Mouse (Mus musculus) intestine, embryonic 14.5 days (tissue): ENCODE measurements around the gene Pdgfd. TPM values are rescaled to one million over a fixed set of nuclear protein-coding genes. Genes with fewer than 3 reads are reported as not detected.

Source experiments
- ATAC-seq: fragments of 200-750 bp; cut with Nextera tagmentation; replicated peaks from 2 replicates; pipeline ENCODE4 v1.8.0; 2017; ENCODE audit warnings: low read depth, moderate number of reproducible peaks, moderate TSS enrichment, moderate library complexity; ENCODE audit not compliant: low FRiP score, low TSS enrichment
- DNase-seq: peaks from one replicate; pipeline ENCODE4 v3.0.0-alpha.2; 2018; ENCODE audit warnings: low spot score
- H3K27ac ChIP-seq: fragments of 300-500 bp; sonication (generic); 2 replicates; pipeline ENCODE4 v1.5.1; 2014; ENCODE audit warnings: low read depth, mild to moderate bottlenecking, control low read depth
- H3K27me3 ChIP-seq: fragments of 300-500 bp; sonication (generic); replicated peaks from 2 replicates; pipeline ENCODE4 v1.6.1; 2014; ENCODE audit warnings: low read length, control low read depth; ENCODE audit not compliant: control insufficient read depth, insufficient read depth
- H3K36me3 ChIP-seq: fragments of 300-500 bp; sonication (generic); 2 replicates; pipeline ENCODE4 v1.6.1; 2014; ENCODE audit warnings: low read length, control low read depth; ENCODE audit not compliant: control insufficient read depth, insufficient read depth
- H3K4me1 ChIP-seq: fragments of 300-500 bp; sonication (generic); replicated peaks from 2 replicates; pipeline ENCODE4 v1.6.1; 2014; ENCODE audit warnings: low read length, control low read depth, mixed read lengths; ENCODE audit not compliant: control insufficient read depth, insufficient read depth
- H3K4me2 ChIP-seq: fragments of 300-500 bp; sonication (generic); 2 replicates; pipeline ENCODE4 v1.6.1; 2014; ENCODE audit warnings: low read length
- H3K4me3 ChIP-seq: fragments of 300-500 bp; sonication (generic); 2 replicates; pipeline ENCODE4 v1.5.1; 2014; ENCODE audit warnings: low read depth, low read length, control low read depth, mixed read lengths
- H3K9ac ChIP-seq: fragments of 300-500 bp; sonication (generic); 2 replicates; pipeline ENCODE4 v1.6.1; 2014; ENCODE audit warnings: mild to moderate bottlenecking, low read length
- H3K9me3 ChIP-seq: fragments of 300-500 bp; sonication (generic); 2 replicates; pipeline ENCODE4 v1.6.1; 2016; ENCODE audit warnings: low read length, control low read depth; ENCODE audit not compliant: control insufficient read depth
- WGBS: fragments of 180-500 bp; shearing (Covaris S2); extraction: QIAGEN DNeasy Blood & Tissue Kit; methylation state at CpG from one replicate; pipeline ENCODE4 v1.1.7; 2014; 5-methylcytosine and 5-hydroxymethylcytosine counted together
- polyA plus RNA-seq: library from polyadenylated mRNA; unstranded; fragments of >200 nt; fragmentation: Nextera tagmentation; extraction: Ambion mirVana; gene quantifications from 2 replicates; pipeline ENCODE4 v1.2.1, GENCODE M21; 2014

Gene Pdgfd
- polyA plus RNA-seq, 1 experiment from 2014 or later, result 7.9 TPM

DNA sequence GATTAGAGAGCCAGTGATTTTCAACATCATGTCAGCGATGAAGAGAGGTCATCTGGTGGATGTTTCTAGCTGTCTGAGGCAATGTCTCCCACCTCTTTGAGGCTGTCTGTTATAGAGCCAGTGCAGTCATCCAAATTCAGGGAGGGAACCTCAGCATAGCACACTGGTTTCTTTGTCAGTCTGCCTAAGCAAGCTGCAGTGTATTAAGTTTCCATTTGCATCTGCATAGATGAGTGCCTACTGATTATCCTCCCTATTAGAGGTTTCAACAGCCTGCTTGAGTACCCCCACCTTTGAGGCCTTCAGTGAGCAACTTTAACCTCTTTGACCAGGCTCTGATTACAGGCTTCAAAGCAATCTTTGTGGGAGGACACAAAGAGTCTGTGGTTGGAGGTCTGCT, 118.4 kb downstream of the Pdgfd start:
- Histone ChIP-seq H3K4me2 (no peak overlapping the region), H3K36me3 (no peaks in the 10 kb centered on the region), H3K9ac (no peak overlapping the region), H3K9me3 (no peaks in the 10 kb centered on the region), H3K4me3 (no peak overlapping the region), H3K4me1 (no peaks in the 10 kb centered on the region), H3K27ac (no peak overlapping the region), H3K27me3 (no peaks in the 10 kb centered on the region)
- 59% methylated on average over 1 of the region's 1 CpGs for WGBS
- no peak for DNase-seq
- no peak for ATAC-seq

GRCm38 (mm10) chr9:6289211-6289696, 120.9 kb downstream of the Pdgfd start:
- Histone ChIP-seq H3K4me3 (no peak overlapping the region), H3K9ac (no peak overlapping the region), H3K27ac (no peak overlapping the region), H3K4me1 (no peaks in the 10 kb centered on the region), H3K36me3 (no peaks in the 10 kb centered on the region), H3K27me3 (no peaks in the 10 kb centered on the region), H3K9me3 (no peaks in the 10 kb centered on the region), H3K4me2 (no peak overlapping the region)
- no peak for ATAC-seq
- DNase-seq, result no peak
- WGBS, result 30% methylated on average over 2 of the region's 2 CpGs

GRCm38 (mm10) chr9:6298547-6298946, 130.2 kb downstream of the Pdgfd start:
- no peaks in the 10 kb centered on the region for H3K27me3 ChIP-seq
- no peaks in the 10 kb centered on the region for H3K4me1 ChIP-seq
- no peaks in the 10 kb centered on the region for H3K36me3 ChIP-seq
- no peak overlapping the region for H3K27ac ChIP-seq
- no peak overlapping the region for H3K9ac ChIP-seq
- DNase-seq (no peak), ATAC-seq (no peak)
- H3K9me3 ChIP-seq, result no peaks in the 10 kb centered on the region
- 76% methylated on average over 2 of the region's 2 CpGs for WGBS
- H3K4me3 ChIP-seq, result no peak overlapping the region
- H3K4me2 ChIP-seq, result no peak overlapping the region

DNA sequence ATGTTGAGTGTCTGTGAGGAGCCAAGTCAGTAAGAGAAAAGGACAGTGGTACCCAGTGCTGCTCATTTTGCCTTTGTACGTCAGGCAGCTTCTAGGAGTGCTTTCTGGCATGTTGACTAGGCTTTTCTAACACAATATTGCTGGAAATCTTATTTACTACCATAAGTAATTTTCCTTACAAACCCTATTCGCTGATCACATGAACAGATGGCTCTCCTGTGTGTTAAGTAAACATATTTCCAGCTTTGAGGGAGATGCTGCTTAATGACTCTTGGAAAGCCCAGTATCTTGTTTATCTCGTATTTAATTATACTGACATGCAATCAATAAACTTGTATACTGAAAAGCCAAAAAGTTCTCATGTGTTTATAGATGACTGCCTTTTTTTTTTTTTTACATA, 133.7 kb downstream of the Pdgfd start:
- Histone ChIP-seq H3K9me3 (no peaks in the 10 kb centered on the region), H3K27ac (no peak overlapping the region), H3K9ac (no peak overlapping the region), H3K27me3 (no peaks in the 10 kb centered on the region), H3K36me3 (no peaks in the 10 kb centered on the region), H3K4me3 (no peak overlapping the region), H3K4me1 (no peaks in the 10 kb centered on the region), H3K4me2 (no peak overlapping the region)
- DNase-seq, result no peak
- WGBS, result 69% methylated on average over 3 of the region's 3 CpGs
- no peak for ATAC-seq

DNA sequence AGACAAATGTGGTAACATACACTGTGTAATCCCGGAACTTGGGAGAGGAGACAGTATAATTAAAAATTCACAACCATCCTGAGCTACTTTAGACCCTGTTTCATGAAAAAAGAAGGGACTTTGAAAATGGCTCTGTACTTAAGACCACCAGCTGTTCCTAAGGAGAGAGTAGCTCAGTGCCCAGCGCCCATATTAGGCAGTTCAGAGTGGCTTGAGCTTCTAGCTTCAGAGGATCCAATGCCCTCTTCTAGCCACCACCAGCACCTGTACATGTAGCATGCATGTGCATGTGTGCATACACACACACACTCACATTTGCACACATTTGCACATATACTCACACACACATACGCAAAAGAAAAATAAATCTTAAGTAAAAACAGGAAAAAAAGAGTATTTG, 136.2 kb downstream of the Pdgfd start:
- no peaks in the 10 kb centered on the region for H3K9me3 ChIP-seq
- no peak for DNase-seq
- no peak overlapping the region for H3K4me3 ChIP-seq
- no peaks in the 10 kb centered on the region for H3K27me3 ChIP-seq
- H3K4me1 ChIP-seq, result no peaks in the 10 kb centered on the region
- H3K9ac ChIP-seq, result no peak overlapping the region
- no peaks in the 10 kb centered on the region for H3K36me3 ChIP-seq
- no peak overlapping the region for H3K27ac ChIP-seq
- H3K4me2 ChIP-seq, result no peak overlapping the region
- 91% methylated on average over 3 of the region's 3 CpGs for WGBS
- ATAC-seq, result no peak

DNA sequence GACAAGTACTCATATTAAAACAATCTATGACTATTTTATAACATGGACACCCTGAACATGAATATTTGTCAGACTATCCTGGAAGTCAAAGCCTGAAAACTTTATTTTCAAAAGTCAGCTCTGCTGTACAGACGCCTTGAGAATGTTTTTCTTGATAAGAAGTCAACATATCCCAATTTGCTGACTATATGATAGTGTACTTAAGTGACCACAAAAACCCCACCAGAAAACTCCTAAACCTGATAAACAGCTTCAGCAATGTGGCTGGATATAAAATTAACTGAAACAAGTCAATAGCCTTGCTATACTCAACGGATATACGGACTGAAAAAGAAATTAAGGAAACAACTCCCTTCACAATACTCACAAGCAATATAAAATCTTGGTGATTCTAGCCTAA, 137.5 kb downstream of the Pdgfd start:
- Histone ChIP-seq H3K9me3 (no peaks in the 10 kb centered on the region), H3K27me3 (no peaks in the 10 kb centered on the region), H3K4me3 (no peak overlapping the region), H3K9ac (no peak overlapping the region), H3K4me1 (no peaks in the 10 kb centered on the region), H3K27ac (no peak overlapping the region), H3K4me2 (no peak overlapping the region), H3K36me3 (no peaks in the 10 kb centered on the region)
- WGBS, result 90% methylated on average over 3 of the region's 3 CpGs
- DNase-seq (no peak), ATAC-seq (no peak)

DNA sequence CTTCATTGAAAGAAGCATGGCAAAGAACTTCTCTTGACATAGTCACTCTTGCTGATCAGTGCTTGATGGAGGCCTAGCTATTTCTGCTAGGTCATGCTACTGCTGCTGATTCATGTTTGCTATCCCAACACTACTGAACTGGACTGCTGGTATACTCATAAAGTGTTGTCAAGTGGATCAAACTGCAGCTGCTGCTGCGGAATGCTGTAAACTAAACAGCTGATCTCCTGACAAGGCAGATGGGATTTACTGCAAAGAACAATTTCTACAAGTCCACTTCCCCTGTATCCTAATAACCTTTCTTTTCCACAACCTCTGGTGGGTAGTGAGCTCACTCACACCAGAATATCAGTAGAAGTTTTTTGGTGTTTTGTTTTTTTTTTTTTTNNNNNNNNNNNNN, 148.7 kb downstream of the Pdgfd start:
- no peaks in the 10 kb centered on the region for H3K4me1 ChIP-seq
- H3K27me3 ChIP-seq, result no peaks in the 10 kb centered on the region
- no peak overlapping the region for H3K9ac ChIP-seq
- no peak overlapping the region for H3K4me3 ChIP-seq
- ATAC-seq (no peak), DNase-seq (no peak)
- 33% methylated on average over 1 of the region's 1 CpGs for WGBS
- no peak overlapping the region for H3K4me2 ChIP-seq
- H3K27ac ChIP-seq, result no peak overlapping the region
- H3K36me3 ChIP-seq, result no peaks in the 10 kb centered on the region
- H3K9me3 ChIP-seq, result no peaks in the 10 kb centered on the region

DNA sequence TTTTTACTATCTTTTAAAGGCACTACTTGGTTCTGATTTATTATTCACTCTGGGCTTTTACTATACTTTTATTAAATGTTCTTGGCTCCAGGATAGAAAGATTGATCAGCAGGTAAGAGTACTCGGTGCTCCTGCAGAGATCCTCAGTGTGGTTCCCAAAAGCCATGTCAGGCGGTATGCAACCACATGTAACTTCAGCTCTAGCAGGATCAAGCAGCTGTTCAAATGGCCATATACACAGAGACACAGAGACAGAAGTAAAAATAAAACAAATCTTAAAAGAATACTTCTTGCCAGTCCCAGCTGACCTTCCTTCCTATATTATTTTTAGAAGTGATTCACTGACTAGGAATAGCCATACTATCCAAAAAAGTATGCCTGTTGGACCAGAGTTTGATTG, 157.0 kb downstream of the Pdgfd start:
- no peak for ATAC-seq
- no peaks in the 10 kb centered on the region for H3K9me3 ChIP-seq
- WGBS, result 82% methylated on average over 2 of the region's 2 CpGs
- no peak overlapping the region for H3K9ac ChIP-seq
- DNase-seq, result no peak
- no peak overlapping the region for H3K4me3 ChIP-seq
- H3K36me3 ChIP-seq, result no peaks in the 10 kb centered on the region
- H3K4me2 ChIP-seq, result no peak overlapping the region
- no peak overlapping the region for H3K27ac ChIP-seq
- H3K27me3 ChIP-seq, result no peaks in the 10 kb centered on the region
- H3K4me1 ChIP-seq, result no peaks in the 10 kb centered on the region

GRCm38 (mm10) chr9:6333499-6333898, 165.1 kb downstream of the Pdgfd start:
- ATAC-seq (no peak), DNase-seq (no peak)
- Histone ChIP-seq H3K27me3 (no peaks in the 10 kb centered on the region), H3K4me2 (no peak overlapping the region), H3K27ac (no peak overlapping the region), H3K4me3 (no peak overlapping the region), H3K36me3 (no peaks in the 10 kb centered on the region), H3K9me3 (no peaks in the 10 kb centered on the region), H3K9ac (no peak overlapping the region), H3K4me1 (no peaks in the 10 kb centered on the region)
- 79% methylated on average over 1 of the region's 1 CpGs for WGBS
